Mouse (Mus musculus) splenic B cell, adult 2 months (primary cell): Measurements from ENCODE around the gene Gys2.
"Not testable (repeated sequence)": the region's sequence is repeated elsewhere in the genome, so short reads cannot be mapped to it uniquely, and the experiment has no call there.

Source experiments
- DNase-seq: peaks from one replicate; pipeline ENCODE4 v3.0.0-alpha.2; 2011; ENCODE audit warnings: low read depth, low spot score
- H3K27me3 ChIP-seq: 2 replicates; pipeline ENCODE4 v1.6.1; 2012; ENCODE audit warnings: mild to moderate bottlenecking, low read length, moderate library complexity, mixed read lengths; ENCODE audit not compliant: control insufficient read depth, poor library complexity, insufficient read depth, severe bottlenecking
- H3K36me3 ChIP-seq: 2 replicates; pipeline ENCODE4 v1.6.1; 2012; ENCODE audit warnings: mild to moderate bottlenecking, low read length, moderate library complexity, mixed read lengths; ENCODE audit not compliant: control insufficient read depth, poor library complexity, insufficient read depth, severe bottlenecking

Gys2 gene

GRCm38 (mm10) chr6:142472801-142473203, at the start of gene Gys2:
TSS of gene Gys2 (minus strand) at chr6:142473109.
- Histone ChIP-seq H3K27me3 (no peaks in the 10 kb centered on the region), H3K36me3 (no peaks in the 10 kb centered on the region)

GRCm38 (mm10) chr6:142521591-142522110, 48.7 kb upstream of the Gys2 start:
- no peak for DNase-seq
- H3K36me3 ChIP-seq: no peaks in the 10 kb centered on the region
- no peaks in the 10 kb centered on the region for H3K27me3 ChIP-seq

More at GRCm38 (mm10) chr6:142472801-142473203, at the start of gene Gys2:
- DNase-seq: no peak

GRCm38 (mm10) chr6:142519110-142519509, 46.2 kb upstream of the Gys2 start:
- Histone ChIP-seq H3K27me3 (no peaks in the 10 kb centered on the region), H3K36me3 (no peaks in the 10 kb centered on the region)
- peak; percentile 30 for DNase-seq

- H3K27me3 ChIP-seq, DNase-seq: not testable (repeated sequence)
These were observed 42.5 kb upstream of the Gys2 start for GRCm38 (mm10) chr6:142515379-142515778.

GRCm38 (mm10) chr6:142514912-142515311, 42.0 kb upstream of the Gys2 start:
- DNase-seq: no peak
- H3K36me3 ChIP-seq: no peaks in the 10 kb centered on the region
- no peaks in the 10 kb centered on the region for H3K27me3 ChIP-seq

More at GRCm38 (mm10) chr6:142515379-142515778, 42.5 kb upstream of the Gys2 start:
- not testable (repeated sequence) for H3K36me3 ChIP-seq

- H3K27me3 ChIP-seq: no peaks in the 10 kb centered on the region
- DNase-seq: no peak
- H3K36me3 ChIP-seq: no peaks in the 10 kb centered on the region
These were observed 40.0 kb upstream of the Gys2 start for GRCm38 (mm10) chr6:142512902-142513301.

GRCm38 (mm10) chr6:142511516-142512135, 38.7 kb upstream of the Gys2 start:
- H3K27me3 ChIP-seq: peaks cover 3% of the 10 kb centered on the region; the same call in 1 of the 2 replicates
- no peaks in the 10 kb centered on the region for H3K36me3 ChIP-seq
- DNase-seq: no peak

- Histone ChIP-seq H3K36me3 (no peaks in the 10 kb centered on the region), H3K27me3 (peaks cover 3% of the 10 kb centered on the region; the same call in 1 of the 2 replicates)
- no peak for DNase-seq
These were observed 35.8 kb upstream of the Gys2 start for GRCm38 (mm10) chr6:142508663-142509062.

GRCm38 (mm10) chr6:142507785-142508162, 34.9 kb upstream of the Gys2 start, which contains the start of gene Ldhb:
TSS of gene Ldhb (minus strand) at chr6:142507957.
- no peak for DNase-seq
- Histone ChIP-seq H3K27me3 (peaks cover 3% of the 10 kb centered on the region; the same call in 1 of the 2 replicates), H3K36me3 (no peaks in the 10 kb centered on the region)

GRCm38 (mm10) chr6:142507033-142507784, 34.3 kb upstream of the Gys2 start:
- H3K36me3 ChIP-seq: no peaks in the 10 kb centered on the region
- no peak for DNase-seq
- H3K27me3 ChIP-seq: peaks cover 3% of the 10 kb centered on the region; the same call in 1 of the 2 replicates

- Histone ChIP-seq H3K27me3 (peaks cover 3% of the 10 kb centered on the region; the same call in 1 of the 2 replicates), H3K36me3 (no peaks in the 10 kb centered on the region)
- no peak for DNase-seq
These were observed 33.6 kb upstream of the Gys2 start for GRCm38 (mm10) chr6:142506338-142507032.

- DNase-seq: no peak
- H3K36me3 ChIP-seq: no peaks in the 10 kb centered on the region
- H3K27me3 ChIP-seq: peaks cover 3% of the 10 kb centered on the region; the same call in 1 of the 2 replicates
These were observed 30.7 kb upstream of the Gys2 start for GRCm38 (mm10) chr6:142503601-142504000.

- DNase-seq: no peak
- peaks cover 3% of the 10 kb centered on the region; the same call in 1 of the 2 replicates for H3K27me3 ChIP-seq
- no peaks in the 10 kb centered on the region for H3K36me3 ChIP-seq
These were observed 29.7 kb upstream of the Gys2 start for GRCm38 (mm10) chr6:142502519-142503125.

- not testable (repeated sequence) for H3K27me3 ChIP-seq, H3K36me3 ChIP-seq, DNase-seq
These were observed 17.2 kb upstream of the Gys2 start for GRCm38 (mm10) chr6:142490114-142490513.
